Mouse (Mus musculus) limb, embryonic 14.5 days (tissue): ENCODE results near the gene Hsd3b6. TPM values are rescaled to one million over a fixed set of nuclear protein-coding genes. Genes with fewer than 3 reads are reported as not detected.

Source experiments
- ATAC-seq: fragments of 200-750 bp; cut with Nextera tagmentation; 2 replicates; pipeline ENCODE4 v1.8.0; 2017; ENCODE audit warnings: low read depth, moderate number of reproducible peaks, moderate TSS enrichment; ENCODE audit not compliant: low FRiP score
- DNase-seq: peaks from one replicate; pipeline ENCODE4 v3.0.0-alpha.2; 2015; ENCODE audit warnings: low spot score
- H3K27ac ChIP-seq: fragments of 300-500 bp; sonication (generic); replicated peaks from 2 replicates; pipeline ENCODE4 v1.5.1; 2014; ENCODE audit warnings: low read depth, mild to moderate bottlenecking, low read length, moderate library complexity, mixed read lengths
- H3K27me3 ChIP-seq: fragments of 300-500 bp; sonication (generic); 2 replicates; pipeline ENCODE4 v1.6.1; 2014; ENCODE audit warnings: low read length, mixed read lengths; ENCODE audit not compliant: control insufficient read depth, insufficient read depth
- H3K36me3 ChIP-seq: fragments of 300-500 bp; sonication (generic); 2 replicates; pipeline ENCODE4 v1.6.1; 2014; ENCODE audit warnings: mild to moderate bottlenecking, low read length, moderate library complexity, mixed read lengths; ENCODE audit not compliant: control insufficient read depth, insufficient read depth
- H3K4me1 ChIP-seq: fragments of 300-500 bp; sonication (generic); 2 replicates; pipeline ENCODE4 v1.6.1; 2014; ENCODE audit warnings: antibody characterized with exemption, low read length, mixed read lengths; ENCODE audit not compliant: control insufficient read depth, insufficient read depth
- H3K4me2 ChIP-seq: fragments of 300-500 bp; sonication (generic); replicated peaks from 2 replicates; pipeline ENCODE4 v1.6.1; 2014; ENCODE audit warnings: low read depth, mild to moderate bottlenecking, low read length, moderate library complexity; ENCODE audit not compliant: severe bottlenecking
- H3K4me3 ChIP-seq: fragments of 300-500 bp; sonication (generic); replicated peaks from 2 replicates; pipeline ENCODE4 v1.5.1; 2014; ENCODE audit warnings: low read length
- H3K9ac ChIP-seq: fragments of 300-500 bp; sonication (generic); 2 replicates; pipeline ENCODE4 v1.6.1; 2014; ENCODE audit warnings: mild to moderate bottlenecking, low read depth, low read length, moderate library complexity; ENCODE audit not compliant: severe bottlenecking
- H3K9me3 ChIP-seq: fragments of 300-500 bp; sonication (generic); 2 replicates; pipeline ENCODE4 v1.6.1; 2016; ENCODE audit warnings: low read length; ENCODE audit not compliant: control insufficient read depth
- POLR2A ChIP-seq: fragments of 200-500 bp; IDR thresholded peaks from 2 replicates; pipeline ENCODE4 v1.8.0; 2012; ENCODE audit warnings: inconsistent platforms, mild to moderate bottlenecking, moderate library complexity, borderline replicate concordance; ENCODE audit not compliant: insufficient read depth, insufficient read length; ENCODE audit errors: extremely low read depth
- WGBS: fragments of 180-500 bp; shearing (Covaris S2); extraction: QIAGEN DNeasy Blood & Tissue Kit; methylation state at CpG from one replicate; pipeline ENCODE4 v1.1.7; 2014; 5-methylcytosine and 5-hydroxymethylcytosine counted together
- polyA plus RNA-seq, 2 experiments: library from polyadenylated mRNA; depleted of rRNA in 1 of 2; stranded (reverse) in 1 of 2; unstranded in 1 of 2; fragments of >200 nt; fragmentation: Nextera tagmentation in 1 of 2; extraction: Ambion mirVana in 1 of 2; gene quantifications; 2 replicates each; pipeline versions ENCODE4 v1.2.1 to v1.2.3; 2012 to 2014

The Hsd3b6 gene
- polyA plus RNA-seq, 2 experiments = 0.91 to 2.0 TPM

GRCm38 (mm10) chr3:98764155-98764554 is 50.1 kb downstream of the Hsd3b6 start:
- H3K27me3 ChIP-seq = no peaks in the 10 kb centered on the region
- H3K4me3 ChIP-seq = no peak overlapping the region
- ATAC-seq = no peak
- no peak for TF ChIP-seq POLR2A
- H3K4me2 ChIP-seq = no peak overlapping the region
- H3K9me3 ChIP-seq = no peaks in the 10 kb centered on the region
- DNase-seq = no peak
- no peaks in the 10 kb centered on the region for H3K4me1 ChIP-seq
- H3K27ac ChIP-seq = no peak overlapping the region
- H3K36me3 ChIP-seq = no peaks in the 10 kb centered on the region
- no peak overlapping the region for H3K9ac ChIP-seq

GRCm38 (mm10) chr3:98756836-98757235 is 57.4 kb downstream of the Hsd3b6 start:
- H3K9ac ChIP-seq = no peak overlapping the region
- H3K27me3 ChIP-seq = no peaks in the 10 kb centered on the region
- H3K36me3 ChIP-seq = no peaks in the 10 kb centered on the region
- no peak overlapping the region for H3K27ac ChIP-seq
- no peak overlapping the region for H3K4me3 ChIP-seq
- no peak for DNase-seq
- H3K9me3 ChIP-seq = no peaks in the 10 kb centered on the region
- no peak for ATAC-seq
- WGBS = 81% methylated on average over 3 of the region's 3 CpGs
- TF ChIP-seq POLR2A = no peak
- no peak overlapping the region for H3K4me2 ChIP-seq
- H3K4me1 ChIP-seq = no peaks in the 10 kb centered on the region

Other genes starting within 250 kb of the Hsd3b6 start
- gene Gm10681, start 225.6 kb downstream of the Hsd3b6 start, polyA plus RNA-seq (2012; rRNA removed) = not detected in 2 replicates
- gene Gm10681, start 225.6 kb downstream of the Hsd3b6 start, polyA plus RNA-seq (2014; fragmentation: Nextera tagmentation; extraction: Ambion mirVana) = not detected in 2 replicates
- not detected in 2 replicates for gene Hsd3b5, start 184.2 kb downstream of the Hsd3b6 start, polyA plus RNA-seq (2012; rRNA removed)
- gene Hsd3b5, start 184.2 kb downstream of the Hsd3b6 start, polyA plus RNA-seq (2014; fragmentation: Nextera tagmentation; extraction: Ambion mirVana) = not detected in 2 replicates
- gene Hsd3b2, start 89.9 kb downstream of the Hsd3b6 start, polyA plus RNA-seq (2012; rRNA removed) = not detected in 2 replicates
- gene Hsd3b2, start 89.9 kb downstream of the Hsd3b6 start, polyA plus RNA-seq (2014; fragmentation: Nextera tagmentation; extraction: Ambion mirVana) = not detected in 2 replicates
- gene Hsd3b3, start 51.3 kb downstream of the Hsd3b6 start, polyA plus RNA-seq (2012; rRNA removed) = 0.04 TPM in 1 of 2 replicates, not detected in the other
- gene Hsd3b3, start 51.3 kb downstream of the Hsd3b6 start, polyA plus RNA-seq (2014; fragmentation: Nextera tagmentation; extraction: Ambion mirVana) = 0.12 TPM in 1 of 2 replicates, not detected in the other
- 0.04 and 0.12 TPM in 2 replicates for gene Hsd3b1, start 45.4 kb upstream of the Hsd3b6 start, polyA plus RNA-seq (2012; rRNA removed)
- gene Hsd3b1, start 45.4 kb upstream of the Hsd3b6 start, polyA plus RNA-seq (2014; fragmentation: Nextera tagmentation; extraction: Ambion mirVana) = not detected in 2 replicates
- gene Hao2, start 78.8 kb upstream of the Hsd3b6 start, polyA plus RNA-seq (2012; rRNA removed) = 0.03 and 0.04 TPM in 2 replicates
- gene Hao2, start 78.8 kb upstream of the Hsd3b6 start, polyA plus RNA-seq (2014; fragmentation: Nextera tagmentation; extraction: Ambion mirVana) = 0.11 TPM in 1 of 2 replicates, not detected in the other